Mouse (Mus musculus) cerebellum, postnatal 10 days (tissue): ENCODE data around the gene Aff3.

ENCODE experiments used
- DNase-seq, 2 experiments: peaks; one replicate each; pipeline ENCODE4 v3.0.0; 2021; ENCODE audit warnings: mixed read lengths in 2 of 2

Gene Aff3

GRCm38 (mm10) chr1:38487884-38488283 lies 176.9 kb downstream of the Aff3 start:
- DNase-seq = no peak

GRCm38 (mm10) chr1:38483191-38483590 lies 181.6 kb downstream of the Aff3 start:
- peak; percentile 44 to 52 for DNase-seq

GRCm38 (mm10) chr1:38478246-38478743 lies 186.5 kb downstream of the Aff3 start:
- DNase-seq = no peak

- no peak for DNase-seq
Measured at GRCm38 (mm10) chr1:38470817-38471216, 193.9 kb downstream of the Aff3 start.

GRCm38 (mm10) chr1:38470166-38470565 lies 194.6 kb downstream of the Aff3 start:
- no peak for DNase-seq

- no peak for DNase-seq
Measured at GRCm38 (mm10) chr1:38467305-38468083, 197.3 kb downstream of the Aff3 start.

GRCm38 (mm10) chr1:38456719-38457269 lies 208.0 kb downstream of the Aff3 start:
- no peak for DNase-seq

GRCm38 (mm10) chr1:38454921-38455320 lies 209.8 kb downstream of the Aff3 start:
- DNase-seq = no peak

- no peak for DNase-seq
Measured at GRCm38 (mm10) chr1:38451367-38451766, 213.4 kb downstream of the Aff3 start.

- peak; percentile 92 to 93 for DNase-seq
Measured at GRCm38 (mm10) chr1:38450677-38451076, 214.1 kb downstream of the Aff3 start.

GRCm38 (mm10) chr1:38449816-38450478 lies 214.8 kb downstream of the Aff3 start:
- DNase-seq = no peak

GRCm38 (mm10) chr1:38448854-38449253 lies 215.9 kb downstream of the Aff3 start:
- DNase-seq = no peak

GRCm38 (mm10) chr1:38447581-38447980 lies 217.2 kb downstream of the Aff3 start:
- no peak for DNase-seq

- no peak for DNase-seq
Measured at GRCm38 (mm10) chr1:38446152-38446820, 218.5 kb downstream of the Aff3 start.

GRCm38 (mm10) chr1:38442887-38443286 lies 221.9 kb downstream of the Aff3 start:
- DNase-seq = no peak

GRCm38 (mm10) chr1:38442479-38442878 lies 222.3 kb downstream of the Aff3 start:
- DNase-seq = no peak

- no peak for DNase-seq
Measured at GRCm38 (mm10) chr1:38441800-38442199, 223.0 kb downstream of the Aff3 start.

GRCm38 (mm10) chr1:38440471-38440815 lies 224.3 kb downstream of the Aff3 start:
- DNase-seq = no peak

- DNase-seq = peak; percentile 40 to 45
Measured at GRCm38 (mm10) chr1:38439751-38440470, 224.8 kb downstream of the Aff3 start.

- DNase-seq = peak; percentile 74 to 78
Measured at GRCm38 (mm10) chr1:38438447-38438846, 226.3 kb downstream of the Aff3 start.

GRCm38 (mm10) chr1:38437671-38438070 lies 227.1 kb downstream of the Aff3 start:
- DNase-seq = no peak

GRCm38 (mm10) chr1:38436471-38437340 lies 228.0 kb downstream of the Aff3 start:
- no peak for DNase-seq
